Mouse (Mus musculus): Measurements from ENCODE around the gene Abcf1. TPM values are rescaled to one million over a fixed set of nuclear protein-coding genes. Genes with fewer than 3 reads are reported as not detected.
A peak's percentile ranks its signal among the peaks of the same experiment; 100 is the strongest.

Abcf1 gene
- total and polyA plus RNA-seq, 3 experiments = 52.8 to 290 (median 110) TPM

DNA sequence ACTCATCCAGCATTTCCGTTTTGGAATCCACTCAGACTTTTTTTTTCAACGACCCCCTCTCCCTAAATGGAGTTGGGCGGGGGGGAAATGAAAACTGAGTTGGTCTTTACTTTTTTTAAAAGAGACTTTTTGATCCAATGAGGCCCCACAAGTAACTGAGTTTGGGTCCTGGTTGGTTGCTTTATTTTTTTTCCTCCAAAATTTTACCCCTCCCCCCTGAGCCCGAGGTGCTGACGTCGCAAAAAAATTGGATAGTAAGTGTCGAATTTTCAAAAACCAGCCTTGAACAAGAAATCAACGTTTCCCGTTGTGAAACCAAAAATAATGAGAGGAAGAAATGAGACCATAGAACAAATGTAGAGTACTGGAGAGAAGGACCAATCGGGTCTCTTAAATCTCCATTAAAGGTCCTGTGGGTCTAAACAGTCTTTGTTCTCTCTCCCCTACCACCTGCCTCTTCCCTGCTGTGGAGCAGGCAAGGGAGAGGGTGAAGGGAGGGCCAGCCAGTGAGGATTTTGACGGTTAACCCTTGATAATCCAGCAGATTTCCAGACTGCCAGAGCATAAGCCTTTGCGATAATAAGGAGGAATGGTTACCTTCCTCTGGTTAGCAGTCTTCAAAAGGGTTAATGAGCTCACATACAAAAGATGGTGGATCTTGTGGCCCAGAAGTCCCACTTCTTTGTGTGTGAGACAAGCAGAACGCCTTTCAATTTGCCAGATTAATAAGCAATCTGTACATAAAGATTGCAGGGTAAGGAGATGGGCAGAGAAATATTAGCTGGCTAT, 51.9 kb downstream of the Abcf1 start:
- H3K27me3 ChIP-seq (replicated peaks) = no peaks in the 10 kb centered on the region
- H3K4me1 ChIP-seq (ENCODE audit: control insufficient read depth in 1 of 2, insufficient read depth in 2 of 2) = peaks cover 6 to 57% of the 10 kb centered on the region in 2 experiments; a peak in 3 of 4 replicates
- in situ Hi-C loops (cut with MboI; ENCODE audit: low pct_ligation_motif_present, low pct_unique_long_range_greater_than_20kb, low sequenced_read_pairs) = no loop called here
- peaks cover 51% of the 10 kb centered on the region for H3K79me2 ChIP-seq (replicated peaks; ENCODE audit: control insufficient read depth, extremely low read depth, insufficient read depth, poor library complexity, severe bottlenecking)
- no peaks in the 10 kb centered on the region for H3K9me3 ChIP-seq (replicated peaks; ENCODE audit: low read length)
- H3K36me3 ChIP-seq (replicated peaks in 1 of 2; ENCODE audit: control insufficient read depth in 1 of 2, insufficient read depth in 1 of 2, low read length in 1 of 2) = peaks cover 24 to 57% of the 10 kb centered on the region in 2 experiments
- peak overlapping the region; percentile 100 for H3K9ac ChIP-seq (ENCODE audit: insufficient read depth, low read depth)
- peak; percentile 15; the same call in 1 of the 2 replicates for TF ChIP-seq MAZ (IDR thresholded peaks at IDR 0.05; ENCODE audit: low read depth, low read length)
- no peak for TF ChIP-seq GABPA (IDR thresholded peaks at IDR 0.05; ENCODE audit: insufficient replicate concordance, low read depth, low read length)
- no peak for TF ChIP-seq ZKSCAN1 (IDR thresholded peaks at IDR 0.05; ENCODE audit: borderline replicate concordance, low read depth, low read length)
- peak; percentile 96 for TF ChIP-seq MAFK (IDR thresholded peaks at IDR 0.05; ENCODE audit: insufficient replicate concordance, low read length)
- no peak for TF ChIP-seq MAX (IDR thresholded peaks at IDR 0.05; ENCODE audit: low read length)
- TF ChIP-seq ZNF384 (IDR thresholded peaks at IDR 0.05; ENCODE audit: low read depth, low read length) = no peak; the same call in 1 of the 2 replicates
- TF ChIP-seq EP300 (IDR thresholded peaks at IDR 0.05; ENCODE audit: low read length) = no peak
- TF ChIP-seq RCOR1 (conservative IDR thresholded peaks at IDR 0.05; ENCODE audit: low read depth, low read length) = no peak
- TF ChIP-seq BHLHE40 (IDR thresholded peaks at IDR 0.05; ENCODE audit: low read depth, low read length) = no peak
- TF ChIP-seq ZC3H11A (IDR thresholded peaks at IDR 0.05; ENCODE audit: low read depth, low read length) = no peak
- TF ChIP-seq POLR2A (IDR thresholded peaks at IDR 0.05; ENCODE audit: low read depth, low read length) = peak; percentile 34; the same call in 1 of the 2 replicates
- TF ChIP-seq SIN3A (IDR thresholded peaks at IDR 0.05; ENCODE audit: low read length) = peak; percentile 59; the same call in 1 of the 2 replicates
- TF ChIP-seq ZMIZ1 (IDR thresholded peaks at IDR 0.05; ENCODE audit: low read depth, low read length) = 0 out of 2 replicates have a peak, but pooled peaks have one; percentile 10
- no peak for TF ChIP-seq MYC (IDR thresholded peaks at IDR 0.05; ENCODE audit: low read depth, low read length)
- TF ChIP-seq TBP (conservative IDR thresholded peaks at IDR 0.05; ENCODE audit: low read depth, low read length) = no peak
- TF ChIP-seq MXI1 (IDR thresholded peaks at IDR 0.05; ENCODE audit: low read depth, low read length) = peak; percentile 23; the same call in 1 of the 2 replicates
- TF ChIP-seq NRF1 (IDR thresholded peaks at IDR 0.05; ENCODE audit: low read depth, low read length) = no peak
- TF ChIP-seq E2F4 (IDR thresholded peaks at IDR 0.05; ENCODE audit: insufficient replicate concordance, low read depth, low read length) = no peak
- TF ChIP-seq CHD1 (IDR thresholded peaks at IDR 0.05; ENCODE audit: low read depth, low read length) = peak; percentile 78; the same call in 1 of the 2 replicates
- DNase-seq (ENCODE audit: extremely low read depth) = peak; percentile 39
- peak overlapping the region; percentile 63 to 78 (median 77) for H3K4me3 ChIP-seq (replicated peaks in 1 of 3; ENCODE audit: low read depth in 2 of 3, low read length in 2 of 3, poor library complexity in 1 of 3)
- dilution Hi-C loops (cut with MboI; ENCODE audit: extremely low pct_ligation_motif_present, extremely low pct_unique_long_range_greater_than_20kb, low sequenced_read_pairs) = no loop called here
- peak overlapping the region; percentile 94 for H3K27ac ChIP-seq (ENCODE audit: insufficient read depth, low read depth)
- H3K4me2 ChIP-seq (ENCODE audit: insufficient read depth, low read depth, poor library complexity, severe bottlenecking) = peak overlapping the region; percentile 97

DNA sequence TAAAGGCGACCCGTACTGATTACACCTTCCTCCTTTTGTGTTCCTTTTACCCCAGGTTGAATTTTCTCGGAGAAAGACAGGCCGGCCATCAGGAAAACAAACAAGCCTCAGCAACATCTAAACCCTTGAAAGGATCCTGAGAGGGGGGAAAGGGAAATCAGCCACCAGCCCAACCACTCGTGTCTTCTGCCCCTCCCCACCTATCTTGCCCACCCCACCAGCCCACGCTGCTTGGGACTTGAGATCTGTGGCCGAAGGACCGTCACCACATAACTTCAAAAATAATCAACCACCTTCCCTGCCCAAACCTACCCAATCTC, 52.5 kb downstream of the Abcf1 start:
- peak overlapping the region; percentile 63 to 78 (median 77) for H3K4me3 ChIP-seq (replicated peaks in 1 of 3; ENCODE audit: low read depth in 2 of 3, low read length in 2 of 3, poor library complexity in 1 of 3)
- DNase-seq (ENCODE audit: extremely low read depth) = peak; percentile 37
- H3K79me2 ChIP-seq (replicated peaks; ENCODE audit: control insufficient read depth, extremely low read depth, insufficient read depth, poor library complexity, severe bottlenecking) = peaks cover 47% of the 10 kb centered on the region
- peak overlapping the region; percentile 100 for H3K9ac ChIP-seq (ENCODE audit: insufficient read depth, low read depth)
- H3K4me2 ChIP-seq (ENCODE audit: insufficient read depth, low read depth, poor library complexity, severe bottlenecking) = peak overlapping the region; percentile 97; the same call in 1 of the 2 replicates
- in situ Hi-C loops (cut with MboI; ENCODE audit: low pct_ligation_motif_present, low pct_unique_long_range_greater_than_20kb, low sequenced_read_pairs) = no loop called here
- TF ChIP-seq NRF1 (IDR thresholded peaks at IDR 0.05; ENCODE audit: low read depth, low read length) (no peak), POLR2AphosphoS2 (IDR thresholded peaks at IDR 0.05; ENCODE audit: low read depth, low read length) (no peak; the same call in 1 of the 2 replicates), ZNF384 (IDR thresholded peaks at IDR 0.05; ENCODE audit: low read depth, low read length) (no peak), POLR2A (IDR thresholded peaks at IDR 0.05; ENCODE audit: low read depth, low read length) (no peak), ELF1 (IDR thresholded peaks at IDR 0.05; ENCODE audit: low read depth, low read length) (no peak), IRF4 (IDR thresholded peaks at IDR 0.05; ENCODE audit: low read depth, low read length) (no peak), MEF2A (IDR thresholded peaks at IDR 0.05; ENCODE audit: borderline replicate concordance, low read depth, low read length) (no peak), ZMIZ1 (IDR thresholded peaks at IDR 0.05; ENCODE audit: low read depth, low read length) (no peak), CHD2 (IDR thresholded peaks at IDR 0.05; ENCODE audit: low read length) (no peak), E2F4 (IDR thresholded peaks at IDR 0.05; ENCODE audit: insufficient replicate concordance, low read depth, low read length) (no peak), BHLHE40 (IDR thresholded peaks at IDR 0.05; ENCODE audit: low read depth, low read length) (no peak)
- H3K27me3 ChIP-seq (replicated peaks) = no peaks in the 10 kb centered on the region
- no peaks in the 10 kb centered on the region for H3K9me3 ChIP-seq (replicated peaks; ENCODE audit: low read length)
- H3K36me3 ChIP-seq (replicated peaks in 1 of 2; ENCODE audit: control insufficient read depth in 1 of 2, insufficient read depth in 1 of 2, low read length in 1 of 2) = peaks cover 29 to 57% of the 10 kb centered on the region in 2 experiments
- H3K27ac ChIP-seq (ENCODE audit: insufficient read depth, low read depth) = peak overlapping the region; percentile 63
- dilution Hi-C loops (cut with MboI; ENCODE audit: extremely low pct_ligation_motif_present, extremely low pct_unique_long_range_greater_than_20kb, low sequenced_read_pairs) = no loop called here
- H3K4me1 ChIP-seq (ENCODE audit: control insufficient read depth in 1 of 2, insufficient read depth in 2 of 2) = peaks cover 6 to 55% of the 10 kb centered on the region in 2 experiments; a peak in 3 of 4 replicates
